Mouse (Mus musculus): ENCODE measurements around the gene Mcm9. TPM values are rescaled to one million over a fixed set of nuclear protein-coding genes. Genes with fewer than 3 reads are reported as not detected.

Mcm9 gene
- polyA plus RNA-seq, 1 experiment: 3.7 TPM

DNA sequence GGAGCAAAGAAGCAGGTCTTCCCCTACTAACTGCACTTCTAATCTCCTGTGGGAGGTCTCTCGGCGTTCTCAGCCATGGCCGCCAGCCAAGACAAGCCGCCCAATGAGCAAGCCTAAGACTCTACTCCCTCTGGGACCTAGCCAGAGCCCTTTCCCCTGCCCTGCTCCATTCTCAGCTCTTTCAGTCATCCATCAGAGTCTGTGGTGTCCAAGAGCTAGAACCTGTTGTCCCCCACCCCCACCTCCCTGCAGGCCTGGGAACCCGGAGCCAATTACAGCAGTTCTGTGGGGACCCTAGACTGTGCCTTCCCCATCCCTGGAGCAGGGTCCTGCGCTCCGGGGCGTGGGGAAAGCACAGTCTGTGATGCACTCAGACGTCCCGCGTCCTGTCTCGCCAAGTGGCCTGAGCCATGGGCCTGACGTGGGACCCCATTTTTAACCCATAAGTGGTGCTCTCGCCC is 49.6 kb downstream of the Mcm9 start:
- TF ChIP-seq POLR2A (IDR thresholded peaks at IDR 0.05; ENCODE audit: low read depth, low read length) (no peak), CTCF (IDR thresholded peaks at IDR 0.05; ENCODE audit: extremely low read depth, insufficient read length, insufficient replicate concordance, low read depth, low read length) (no peak)
- Histone ChIP-seq H3K36me3 (ENCODE audit: control insufficient read depth, insufficient read depth, low read length) (no peaks in the 10 kb centered on the region), H3K27ac (ENCODE audit: insufficient read depth, low read depth, low read length) (no peak overlapping the region), H3K4me3 (ENCODE audit: low read depth, low read length) (peak overlapping the region; percentile 54), H3K4me1 (ENCODE audit: control insufficient read depth, insufficient read depth, insufficient read length, low read length) (peaks cover 5% of the 10 kb centered on the region), H3K27me3 (ENCODE audit: control insufficient read depth, insufficient read depth, low read length) (no peaks in the 10 kb centered on the region)
- 37% methylated on average over 14 of the region's 14 CpGs for WGBS

DNA sequence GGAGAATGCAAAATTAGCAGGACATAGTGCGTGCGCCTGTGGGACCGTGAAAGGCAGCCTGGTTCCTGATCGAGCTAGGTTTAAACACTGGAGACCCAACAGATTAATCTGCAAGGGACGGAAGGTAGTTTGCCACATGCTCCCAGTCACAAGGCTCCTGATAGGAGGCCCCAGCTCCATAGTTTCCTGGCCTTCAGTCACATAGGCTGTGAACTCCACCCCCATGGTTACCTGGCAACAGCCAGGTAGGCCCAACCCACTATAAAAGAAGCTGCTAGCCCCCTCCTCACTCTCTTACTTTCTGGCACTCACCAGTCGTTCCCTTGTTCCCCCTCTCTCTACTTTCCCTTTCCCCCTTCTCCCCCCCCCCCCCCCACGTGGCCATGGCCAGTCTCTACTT is 50.1 kb downstream of the Mcm9 start:
- 38% methylated on average over 7 of the region's 7 CpGs for WGBS
- TF ChIP-seq CTCF (IDR thresholded peaks at IDR 0.05; ENCODE audit: extremely low read depth, insufficient read length, insufficient replicate concordance, low read depth, low read length): no peak
- no peak for TF ChIP-seq POLR2A (IDR thresholded peaks at IDR 0.05; ENCODE audit: low read depth, low read length)
- H3K27ac ChIP-seq (ENCODE audit: insufficient read depth, low read depth, low read length): no peak overlapping the region
- no peaks in the 10 kb centered on the region for H3K36me3 ChIP-seq (ENCODE audit: control insufficient read depth, insufficient read depth, low read length)
- H3K4me1 ChIP-seq (ENCODE audit: control insufficient read depth, insufficient read depth, insufficient read length, low read length): peaks cover 5% of the 10 kb centered on the region
- no peaks in the 10 kb centered on the region for H3K27me3 ChIP-seq (ENCODE audit: control insufficient read depth, insufficient read depth, low read length)
- no peak overlapping the region for H3K4me3 ChIP-seq (ENCODE audit: low read depth, low read length)

DNA sequence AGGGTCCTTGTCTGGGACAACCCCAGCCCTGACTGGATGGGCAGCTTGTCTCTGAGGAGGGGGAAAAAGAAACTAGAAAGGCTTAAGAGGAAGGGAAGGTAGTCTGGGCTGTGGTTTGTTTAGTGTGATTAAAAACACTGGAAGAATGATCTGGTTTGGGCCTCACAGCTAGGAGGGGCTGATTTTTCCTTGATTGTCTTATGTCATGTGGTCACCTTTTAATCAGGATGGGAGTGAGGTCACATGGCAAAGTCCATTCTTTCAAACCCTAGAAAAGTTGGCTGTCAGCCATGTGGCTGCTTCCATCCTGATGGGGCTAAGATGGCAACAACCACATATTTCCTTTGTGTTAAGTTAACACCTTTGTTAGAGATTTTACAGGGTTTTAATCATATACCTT is 61.7 kb downstream of the Mcm9 start:
- no peak overlapping the region for H3K27ac ChIP-seq (ENCODE audit: insufficient read depth, low read depth, low read length)
- H3K4me3 ChIP-seq (ENCODE audit: low read depth, low read length): no peak overlapping the region
- H3K36me3 ChIP-seq (ENCODE audit: control insufficient read depth, insufficient read depth, low read length): no peaks in the 10 kb centered on the region
- TF ChIP-seq CTCF (IDR thresholded peaks at IDR 0.05; ENCODE audit: extremely low read depth, insufficient read length, insufficient replicate concordance, low read depth, low read length) (no peak), POLR2A (IDR thresholded peaks at IDR 0.05; ENCODE audit: low read depth, low read length) (no peak)
- peaks cover 2% of the 10 kb centered on the region; the same call in 1 of the 2 replicates for H3K4me1 ChIP-seq (ENCODE audit: control insufficient read depth, insufficient read depth, insufficient read length, low read length)
- no peaks in the 10 kb centered on the region for H3K27me3 ChIP-seq (ENCODE audit: control insufficient read depth, insufficient read depth, low read length)

DNA sequence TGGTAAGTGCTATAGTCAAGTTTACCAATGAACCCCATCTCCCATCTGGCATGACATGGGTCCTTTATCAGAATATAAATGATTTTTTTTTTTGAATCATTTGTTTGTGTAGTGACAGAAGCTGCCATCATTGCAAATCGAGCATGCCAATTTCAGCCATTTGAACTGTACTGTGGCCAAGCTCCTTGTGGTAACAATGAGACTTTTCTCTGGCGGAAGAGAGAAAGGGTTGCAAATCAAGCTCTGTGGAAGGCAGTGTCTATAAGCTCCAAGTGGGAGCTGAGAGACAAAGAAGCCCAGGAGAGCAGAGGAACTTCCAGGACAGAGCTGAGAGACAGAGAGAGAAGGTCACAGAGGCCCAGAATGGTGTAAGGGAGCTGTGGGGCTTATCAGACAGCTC is 64.7 kb downstream of the Mcm9 start:
- no peaks in the 10 kb centered on the region for H3K36me3 ChIP-seq (ENCODE audit: control insufficient read depth, insufficient read depth, low read length)
- no peak overlapping the region for H3K27ac ChIP-seq (ENCODE audit: insufficient read depth, low read depth, low read length)
- H3K4me3 ChIP-seq (ENCODE audit: low read depth, low read length): no peak overlapping the region
- H3K27me3 ChIP-seq (ENCODE audit: control insufficient read depth, insufficient read depth, low read length): no peaks in the 10 kb centered on the region
- 87% methylated on average over 2 of the region's 2 CpGs for WGBS
- TF ChIP-seq CTCF (IDR thresholded peaks at IDR 0.05; ENCODE audit: extremely low read depth, insufficient read length, insufficient replicate concordance, low read depth, low read length) (no peak), POLR2A (IDR thresholded peaks at IDR 0.05; ENCODE audit: low read depth, low read length) (no peak)
- peaks cover 2% of the 10 kb centered on the region; the same call in 1 of the 2 replicates for H3K4me1 ChIP-seq (ENCODE audit: control insufficient read depth, insufficient read depth, insufficient read length, low read length)

DNA sequence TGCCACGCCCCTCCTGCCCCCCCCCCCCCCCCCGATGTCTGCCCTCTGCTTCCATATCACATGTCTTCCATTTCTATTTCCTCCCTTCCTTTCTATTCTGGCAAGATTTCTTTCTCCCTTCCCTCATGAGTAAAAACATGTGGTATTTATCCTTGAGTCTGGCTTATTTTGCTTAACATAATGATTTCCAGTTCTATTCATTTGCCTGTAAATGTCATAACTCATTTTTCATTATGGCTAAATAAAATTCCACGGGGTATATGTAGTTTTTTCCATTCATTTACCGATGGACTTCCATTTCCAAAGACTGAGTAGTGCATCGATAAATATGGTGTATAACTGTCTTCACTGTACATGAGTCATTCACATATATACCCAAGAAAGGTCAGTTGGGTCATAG is 68.2 kb downstream of the Mcm9 start:
- Histone ChIP-seq H3K4me3 (ENCODE audit: low read depth, low read length) (no peak overlapping the region), H3K36me3 (ENCODE audit: control insufficient read depth, insufficient read depth, low read length) (no peaks in the 10 kb centered on the region), H3K27me3 (ENCODE audit: control insufficient read depth, insufficient read depth, low read length) (no peaks in the 10 kb centered on the region), H3K27ac (ENCODE audit: insufficient read depth, low read depth, low read length) (no peak overlapping the region), H3K4me1 (ENCODE audit: control insufficient read depth, insufficient read depth, insufficient read length, low read length) (no peaks in the 10 kb centered on the region)
- TF ChIP-seq CTCF (IDR thresholded peaks at IDR 0.05; ENCODE audit: extremely low read depth, insufficient read length, insufficient replicate concordance, low read depth, low read length) (no peak), POLR2A (IDR thresholded peaks at IDR 0.05; ENCODE audit: low read depth, low read length) (no peak)
- WGBS: 77% methylated on average over 5 of the region's 5 CpGs

DNA sequence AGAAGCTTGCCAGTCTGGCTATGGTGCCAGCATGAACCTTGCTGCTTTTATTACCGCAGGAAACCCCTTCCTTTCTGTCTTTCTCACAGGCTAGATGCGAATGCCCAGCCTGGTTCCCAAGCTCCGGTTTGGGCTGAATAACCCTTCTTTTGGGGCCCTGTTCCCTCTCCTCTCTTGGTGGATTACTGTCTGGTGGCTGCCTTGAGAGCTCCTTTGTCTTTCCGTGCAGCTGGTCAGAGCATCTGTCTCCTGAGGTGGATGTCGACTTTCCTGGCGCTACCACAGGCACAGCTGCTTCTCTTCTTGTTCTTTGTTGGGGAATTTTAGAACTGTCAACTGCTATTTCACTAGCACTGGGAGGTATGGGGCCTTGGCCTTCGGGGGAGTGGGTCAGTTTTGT is 92.6 kb downstream of the Mcm9 start:
- WGBS: 89% methylated on average over 7 of the region's 7 CpGs
- no peak for TF ChIP-seq CTCF (IDR thresholded peaks at IDR 0.05; ENCODE audit: extremely low read depth, insufficient read length, insufficient replicate concordance, low read depth, low read length)
- TF ChIP-seq POLR2A (IDR thresholded peaks at IDR 0.05; ENCODE audit: low read depth, low read length): no peak
- H3K4me3 ChIP-seq (ENCODE audit: low read depth, low read length): no peak overlapping the region
- no peaks in the 10 kb centered on the region for H3K4me1 ChIP-seq (ENCODE audit: control insufficient read depth, insufficient read depth, insufficient read length, low read length)
- no peak overlapping the region for H3K27ac ChIP-seq (ENCODE audit: insufficient read depth, low read depth, low read length)
- peaks cover 36% of the 10 kb centered on the region for H3K36me3 ChIP-seq (ENCODE audit: control insufficient read depth, insufficient read depth, low read length)
- H3K27me3 ChIP-seq (ENCODE audit: control insufficient read depth, insufficient read depth, low read length): no peaks in the 10 kb centered on the region

DNA sequence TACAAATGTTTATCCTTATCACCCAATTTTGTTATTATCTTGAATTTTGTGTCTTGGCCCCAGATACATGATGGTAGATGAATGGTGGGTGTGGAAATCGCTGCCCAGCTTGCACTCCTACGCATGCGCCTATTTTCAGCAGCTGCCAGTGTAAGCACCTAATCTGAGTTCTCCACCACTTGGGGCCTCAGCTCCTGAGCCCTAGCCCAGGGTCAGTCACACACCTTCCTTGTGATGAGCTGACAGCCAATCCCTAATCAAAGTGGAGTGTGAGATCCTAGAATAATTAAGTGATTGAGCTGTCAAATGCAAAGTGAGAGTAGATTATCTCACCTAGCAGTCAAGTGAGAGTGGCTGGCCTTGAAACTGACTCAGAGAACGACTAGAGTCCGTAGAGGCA is 97.9 kb downstream of the Mcm9 start:
- Histone ChIP-seq H3K27ac (ENCODE audit: insufficient read depth, low read depth, low read length) (no peak overlapping the region), H3K27me3 (ENCODE audit: control insufficient read depth, insufficient read depth, low read length) (no peaks in the 10 kb centered on the region), H3K36me3 (ENCODE audit: control insufficient read depth, insufficient read depth, low read length) (peaks cover 5% of the 10 kb centered on the region; the same call in 1 of the 2 replicates), H3K4me3 (ENCODE audit: low read depth, low read length) (no peak overlapping the region), H3K4me1 (ENCODE audit: control insufficient read depth, insufficient read depth, insufficient read length, low read length) (no peaks in the 10 kb centered on the region)
- 70% methylated on average over 5 of the region's 5 CpGs for WGBS
- no peak for TF ChIP-seq POLR2A (IDR thresholded peaks at IDR 0.05; ENCODE audit: low read depth, low read length)
- no peak for TF ChIP-seq CTCF (IDR thresholded peaks at IDR 0.05; ENCODE audit: extremely low read depth, insufficient read length, insufficient replicate concordance, low read depth, low read length)

Measured in small intestine, adult 2 months (tissue).